Mouse (Mus musculus) macrophage (primary cell): ENCODE results near the gene Hormad1. TPM values are rescaled to one million over a fixed set of nuclear protein-coding genes. Genes with fewer than 3 reads are reported as not detected.

ENCODE experiments used
- H3K27ac ChIP-seq: fragments of 350-480 bp; formaldehyde crosslinking; 2 replicates; pipeline ENCODE4 v1.9.0; 2021
- H3K36me3 ChIP-seq: fragments of 350-480 bp; formaldehyde crosslinking; 2 replicates; pipeline ENCODE4 v1.9.0; 2021; ENCODE audit errors: inconsistent target
- H3K4me3 ChIP-seq: fragments of 350-480 bp; formaldehyde crosslinking; 2 replicates; pipeline ENCODE4 v1.9.0; 2021; ENCODE audit errors: inconsistent target
- H3K79me2 ChIP-seq: fragments of 350-480 bp; formaldehyde crosslinking; 2 replicates; pipeline ENCODE4 v1.9.0; 2021; ENCODE audit errors: inconsistent target
- WGBS: methylation state at CpG from one replicate; pipeline ENCODE4 v1.1.7; 2026; ENCODE audit warnings: inconsistent platforms; ENCODE audit not compliant: missing documents; 5-methylcytosine and 5-hydroxymethylcytosine counted together
- polyA plus RNA-seq: library from polyadenylated mRNA; stranded (reverse); fragments of 250-400 nt; gene quantifications from 3 replicates; pipeline ENCODE4 v1.2.4, GENCODE M21; 2018; ENCODE audit warnings: inconsistent platforms
- total RNA-seq, 78 experiments: library from RNA; depleted of rRNA; stranded (reverse); fragments of 250-400 nt; gene quantifications; 1 replicate in 9 of 78; 2 replicates in 24 of 78; 3 replicates in 43 of 78; 4 replicates in 2 of 78; pipeline ENCODE4 v1.2.4; 2018; ENCODE audit warnings: inconsistent platforms in 56 of 78

Gene Hormad1
- total RNA-seq (2018; cell fraction: chromatin; rRNA removed), result 1 to 10 TPM in 1 of 26 experiments, under 1 TPM in 6, not detected in 19; 0.45 to 1.2 (median 0.66) TPM
- under 1 TPM in 3 of 26 experiments, not detected in 23; 0.10 to 0.19 (median 0.11) TPM for total RNA-seq (2018; cell fraction: cytosol; rRNA removed)
- total RNA-seq (2018; cell fraction: nucleus; rRNA removed), result 1 to 10 TPM in 1 of 26 experiments, under 1 TPM in 1, not detected in 24; 0.44 to 1.1 TPM
- 0.09 TPM in 1 of 3 replicates, not detected in the others for polyA plus RNA-seq

- WGBS, result 94% methylated on average over 27 of the region's 27 CpGs
- H3K36me3 ChIP-seq, result peaks cover 19% of the 10 kb centered on the region
- no peak within 1 kb of the TSS for H3K4me3 ChIP-seq
- H3K27ac ChIP-seq, result no peak within 1 kb of the TSS
- H3K79me2 ChIP-seq, result no peaks in the 10 kb centered on the region
Observed at GRCm38 (mm10) chr3:95559437-95559836, at the start of gene Hormad1. Gene Hormad1 (plus strand): TSS chr3:95559677.

GRCm38 (mm10) chr3:95511611-95512180, 47.8 kb upstream of the Hormad1 start:
- no peak overlapping the region for H3K4me3 ChIP-seq
- WGBS, result 7% methylated on average over 9 of the region's 9 CpGs
- no peaks in the 10 kb centered on the region for H3K36me3 ChIP-seq
- H3K79me2 ChIP-seq, result no peaks in the 10 kb centered on the region
- peak overlapping the region; percentile 84 for H3K27ac ChIP-seq

GRCm38 (mm10) chr3:95516614-95517041, 42.8 kb upstream of the Hormad1 start:
- Histone ChIP-seq H3K79me2 (peaks cover 14% of the 10 kb centered on the region; the same call in 1 of the 2 replicates), H3K4me3 (no peak overlapping the region), H3K36me3 (no peaks in the 10 kb centered on the region), H3K27ac (peak overlapping the region; percentile 92)
- WGBS, result 97% methylated on average over 3 of the region's 3 CpGs

- Histone ChIP-seq H3K79me2 (peaks cover 21% of the 10 kb centered on the region; the same call in 1 of the 2 replicates), H3K27ac (peak overlapping the region; percentile 92), H3K36me3 (no peaks in the 10 kb centered on the region), H3K4me3 (no peak overlapping the region)
- WGBS, result 29% methylated on average over 9 of the region's 10 CpGs
Observed at GRCm38 (mm10) chr3:95517493-95517898, 42.0 kb upstream of the Hormad1 start.

- 2% methylated on average over 7 of the region's 7 CpGs for WGBS
- Histone ChIP-seq H3K36me3 (no peaks in the 10 kb centered on the region), H3K27ac (peak overlapping the region; percentile 92), H3K79me2 (peaks cover 28% of the 10 kb centered on the region; the same call in 1 of the 2 replicates), H3K4me3 (no peak overlapping the region)
Observed at GRCm38 (mm10) chr3:95518891-95519290, 40.6 kb upstream of the Hormad1 start.

GRCm38 (mm10) chr3:95519315-95519714, 40.2 kb upstream of the Hormad1 start:
- Histone ChIP-seq H3K79me2 (peaks cover 28% of the 10 kb centered on the region; the same call in 1 of the 2 replicates), H3K27ac (peak overlapping the region; percentile 92), H3K4me3 (no peak overlapping the region), H3K36me3 (no peaks in the 10 kb centered on the region)
- 44% methylated on average over 2 of the region's 2 CpGs for WGBS

GRCm38 (mm10) chr3:95520100-95520499, 39.4 kb upstream of the Hormad1 start:
- Histone ChIP-seq H3K4me3 (no peak overlapping the region), H3K27ac (peak overlapping the region; percentile 92), H3K79me2 (peaks cover 35% of the 10 kb centered on the region; the same call in 1 of the 2 replicates), H3K36me3 (no peaks in the 10 kb centered on the region)
- 98% methylated on average over 3 of the region's 3 CpGs for WGBS

- Histone ChIP-seq H3K79me2 (peaks cover 46% of the 10 kb centered on the region; the same call in 1 of the 2 replicates), H3K27ac (peak overlapping the region; percentile 92), H3K4me3 (no peak overlapping the region), H3K36me3 (no peaks in the 10 kb centered on the region)
- WGBS, result 9% methylated on average over 10 of the region's 10 CpGs
Observed at GRCm38 (mm10) chr3:95521168-95521567, 38.3 kb upstream of the Hormad1 start.

GRCm38 (mm10) chr3:95523662-95524061, 35.8 kb upstream of the Hormad1 start:
- Histone ChIP-seq H3K36me3 (no peaks in the 10 kb centered on the region), H3K4me3 (no peak overlapping the region), H3K27ac (peak overlapping the region; percentile 79), H3K79me2 (peaks cover 65% of the 10 kb centered on the region)
- WGBS, result 3% methylated on average over 3 of the region's 3 CpGs

- H3K36me3 ChIP-seq, result no peaks in the 10 kb centered on the region; the same call in 1 of the 2 replicates
- no peak overlapping the region for H3K27ac ChIP-seq
- peaks cover 71% of the 10 kb centered on the region for H3K79me2 ChIP-seq
- WGBS, result 91% methylated on average over 2 of the region's 2 CpGs
- no peak overlapping the region for H3K4me3 ChIP-seq
Observed at GRCm38 (mm10) chr3:95524673-95525072, 34.8 kb upstream of the Hormad1 start.

GRCm38 (mm10) chr3:95526111-95526510, 33.4 kb upstream of the Hormad1 start:
- peak overlapping the region; percentile 92 for H3K27ac ChIP-seq
- peaks cover 80% of the 10 kb centered on the region for H3K79me2 ChIP-seq
- H3K4me3 ChIP-seq, result no peak overlapping the region
- peaks cover 2% of the 10 kb centered on the region; the same call in 1 of the 2 replicates for H3K36me3 ChIP-seq

GRCm38 (mm10) chr3:95526622-95527211, 32.8 kb upstream of the Hormad1 start, which contains the start of gene Ctss:
Gene Ctss (plus strand): TSS chr3:95526786.
- Histone ChIP-seq H3K4me3 (peak within 1 kb of the TSS; percentile 71), H3K79me2 (peaks cover 86% of the 10 kb centered on the region), H3K27ac (peak within 1 kb of the TSS; percentile 92), H3K36me3 (peaks cover 8% of the 10 kb centered on the region; the same call in 1 of the 2 replicates)
- WGBS, result 8% methylated on average over 8 of the region's 8 CpGs

- peak overlapping the region; percentile 92 for H3K27ac ChIP-seq
- H3K79me2 ChIP-seq, result peaks cover 99% of the 10 kb centered on the region
- H3K4me3 ChIP-seq, result no peak overlapping the region
- WGBS, result 33% methylated on average over 6 of the region's 6 CpGs
- peaks cover 32% of the 10 kb centered on the region for H3K36me3 ChIP-seq
Observed at GRCm38 (mm10) chr3:95529814-95530213, 29.7 kb upstream of the Hormad1 start.

- Histone ChIP-seq H3K79me2 (peaks cover 99% of the 10 kb centered on the region), H3K4me3 (no peak overlapping the region), H3K27ac (no peak overlapping the region), H3K36me3 (peaks cover 40% of the 10 kb centered on the region)
- WGBS, result 100% methylated on average over 1 of the region's 1 CpGs
Observed at GRCm38 (mm10) chr3:95531025-95531424, 28.5 kb upstream of the Hormad1 start.

GRCm38 (mm10) chr3:95533364-95533763, 26.1 kb upstream of the Hormad1 start:
- H3K27ac ChIP-seq, result no peak overlapping the region
- no peak overlapping the region for H3K4me3 ChIP-seq
- peaks cover 60% of the 10 kb centered on the region for H3K36me3 ChIP-seq
- 94% methylated on average over 5 of the region's 5 CpGs for WGBS
- H3K79me2 ChIP-seq, result peaks cover 100% of the 10 kb centered on the region
